Mouse (Mus musculus) cortical plate, adult 2 months (tissue): ENCODE measurements at regions not wholly inside any gene's neighbourhood (a gene's known extent, or its start where the extent isn't known, plus 50 kb on each side); places are given as distances from the start of the nearest gene placed in this dataset.

Experiments used
- H3K27ac ChIP-seq: fragments of 200-500 bp; 2 replicates; pipeline ENCODE4 v1.5.1; 2012; ENCODE audit warnings: low read length, control low read depth, inconsistent platforms; ENCODE audit not compliant: insufficient read depth
- H3K4me1 ChIP-seq: fragments of 200-500 bp; 2 replicates; pipeline ENCODE4 v1.6.1; 2011; ENCODE audit warnings: low read length; ENCODE audit not compliant: control insufficient read depth, insufficient read depth
- H3K4me3 ChIP-seq: fragments of 200-500 bp; 2 replicates; pipeline ENCODE4 v1.5.1; 2011; ENCODE audit warnings: mild to moderate bottlenecking, low read length, control low read depth; ENCODE audit not compliant: insufficient read depth
- CTCF ChIP-seq: fragments of 200-500 bp; IDR thresholded peaks from 2 replicates; pipeline ENCODE4 v1.5.1; 2011; ENCODE audit warnings: mild to moderate bottlenecking, control low read depth, low read length; ENCODE audit not compliant: insufficient read depth; ENCODE audit errors: extremely low read depth
- POLR2A ChIP-seq: fragments of 200-500 bp; IDR thresholded peaks from 2 replicates; pipeline ENCODE4 v1.6.1; 2011; ENCODE audit warnings: mild to moderate bottlenecking, low read length, control low read depth; ENCODE audit not compliant: insufficient read depth; ENCODE audit errors: extremely low read depth

- Histone ChIP-seq H3K4me3 (no peak overlapping the region), H3K4me1 (no peaks in the 10 kb centered on the region; the same call in 1 of the 2 replicates), H3K27ac (no peak overlapping the region)
- TF ChIP-seq POLR2A (no peak), CTCF (no peak)
These were observed 58.4 kb upstream of the Pced1b start for GRCm38 (mm10) chr15:97188545-97188944.

GRCm38 (mm10) chr15:97187831-97188230, 59.1 kb upstream of the Pced1b start:
- Histone ChIP-seq H3K4me1 (no peaks in the 10 kb centered on the region; the same call in 1 of the 2 replicates), H3K27ac (no peak overlapping the region), H3K4me3 (no peak overlapping the region)
- no peak for TF ChIP-seq CTCF
- no peak for TF ChIP-seq POLR2A

GRCm38 (mm10) chr15:97186034-97186433, 60.9 kb upstream of the Pced1b start:
- H3K4me1 ChIP-seq: no peaks in the 10 kb centered on the region; the same call in 1 of the 2 replicates
- TF ChIP-seq POLR2A: no peak
- TF ChIP-seq CTCF: no peak
- no peak overlapping the region for H3K27ac ChIP-seq
- H3K4me3 ChIP-seq: no peak overlapping the region

- Histone ChIP-seq H3K4me3 (no peak overlapping the region), H3K27ac (no peak overlapping the region), H3K4me1 (no peaks in the 10 kb centered on the region; the same call in none of the 2 replicates)
- no peak for TF ChIP-seq POLR2A
These were observed 64.3 kb upstream of the Pced1b start for GRCm38 (mm10) chr15:97182617-97183038.

GRCm38 (mm10) chr15:97180970-97181669, 65.8 kb upstream of the Pced1b start:
- no peak for TF ChIP-seq CTCF
- no peak for TF ChIP-seq POLR2A
- no peak overlapping the region for H3K27ac ChIP-seq
- no peak overlapping the region for H3K4me3 ChIP-seq
- no peaks in the 10 kb centered on the region; the same call in none of the 2 replicates for H3K4me1 ChIP-seq

GRCm38 (mm10) chr15:97178286-97178685, 68.6 kb upstream of the Pced1b start:
- no peak overlapping the region for H3K4me3 ChIP-seq
- no peak overlapping the region for H3K27ac ChIP-seq

GRCm38 (mm10) chr15:97177806-97178205, 69.1 kb upstream of the Pced1b start:
- H3K27ac ChIP-seq: no peak overlapping the region

More at GRCm38 (mm10) chr15:97178286-97178685, 68.6 kb upstream of the Pced1b start:
- TF ChIP-seq CTCF (no peak), POLR2A (no peak)
- H3K4me1 ChIP-seq: peaks cover 2% of the 10 kb centered on the region

GRCm38 (mm10) chr15:97174989-97175388, 71.9 kb upstream of the Pced1b start:
- Histone ChIP-seq H3K4me1 (0 out of 2 replicates have a peak, but pooled peaks cover 2% of the 10 kb centered on the region), H3K4me3 (no peak overlapping the region), H3K27ac (no peak overlapping the region)
- TF ChIP-seq POLR2A (no peak), CTCF (no peak)

More at GRCm38 (mm10) chr15:97177806-97178205, 69.1 kb upstream of the Pced1b start:
- Histone ChIP-seq H3K4me3 (no peak overlapping the region), H3K4me1 (peaks cover 2% of the 10 kb centered on the region)
- TF ChIP-seq CTCF (no peak), POLR2A (no peak)

- no peak for TF ChIP-seq POLR2A
- TF ChIP-seq CTCF: no peak
- no peak overlapping the region for H3K4me3 ChIP-seq
- no peak overlapping the region for H3K27ac ChIP-seq
- H3K4me1 ChIP-seq: 0 out of 2 replicates have a peak, but pooled peaks cover 4% of the 10 kb centered on the region
These were observed 73.7 kb upstream of the Pced1b start for GRCm38 (mm10) chr15:97173233-97173632.

- TF ChIP-seq POLR2A: no peak
- no peak for TF ChIP-seq CTCF
- Histone ChIP-seq H3K27ac (no peak overlapping the region), H3K4me3 (no peak overlapping the region), H3K4me1 (0 out of 2 replicates have a peak, but pooled peaks cover 4% of the 10 kb centered on the region)
These were observed 76.8 kb upstream of the Pced1b start for GRCm38 (mm10) chr15:97170074-97170473.

GRCm38 (mm10) chr15:97169381-97169780, 77.5 kb upstream of the Pced1b start:
- Histone ChIP-seq H3K27ac (no peak overlapping the region), H3K4me3 (no peak overlapping the region), H3K4me1 (0 out of 2 replicates have a peak, but pooled peaks cover 4% of the 10 kb centered on the region)
- TF ChIP-seq CTCF (no peak), POLR2A (no peak)
